Mouse (Mus musculus) kidney, embryonic 14.5 days (tissue): ENCODE results near the gene Rhbdl1. TPM values are rescaled to one million over a fixed set of nuclear protein-coding genes. Genes with fewer than 3 reads are reported as not detected.

Source experiments
- ATAC-seq: fragments of 200-750 bp; cut with Nextera tagmentation; 2 replicates; pipeline ENCODE4 v1.8.0; 2017; ENCODE audit warnings: moderate number of reproducible peaks, mild to moderate bottlenecking, moderate TSS enrichment, moderate library complexity; ENCODE audit not compliant: low FRiP score, low TSS enrichment
- H3K27ac ChIP-seq: fragments of 300-500 bp; sonication (generic); 2 replicates; pipeline ENCODE4 v1.5.1; 2014; ENCODE audit warnings: low read depth, mild to moderate bottlenecking, low read length, moderate library complexity, mixed read lengths
- H3K27me3 ChIP-seq: fragments of 300-500 bp; sonication (generic); 2 replicates; pipeline ENCODE4 v1.6.1; 2014; ENCODE audit warnings: mild to moderate bottlenecking, low read length; ENCODE audit not compliant: control insufficient read depth, insufficient read depth
- H3K36me3 ChIP-seq: fragments of 300-500 bp; sonication (generic); 2 replicates; pipeline ENCODE4 v1.6.1; 2014; ENCODE audit warnings: low read length, mixed read lengths; ENCODE audit not compliant: control insufficient read depth, insufficient read depth
- H3K4me1 ChIP-seq: fragments of 300-500 bp; sonication (generic); 2 replicates; pipeline ENCODE4 v1.6.1; 2014; ENCODE audit warnings: low read length, mixed read lengths; ENCODE audit not compliant: control insufficient read depth, insufficient read depth
- H3K4me2 ChIP-seq: fragments of 300-500 bp; sonication (generic); replicated peaks from 2 replicates; pipeline ENCODE4 v1.6.1; 2014; ENCODE audit warnings: low read depth, mild to moderate bottlenecking, low read length
- H3K4me3 ChIP-seq: fragments of 300-500 bp; sonication (generic); 2 replicates; pipeline ENCODE4 v1.5.1; 2014; ENCODE audit warnings: mild to moderate bottlenecking, low read length
- H3K9ac ChIP-seq: fragments of 300-500 bp; sonication (generic); 2 replicates; pipeline ENCODE4 v1.6.1; 2014; ENCODE audit warnings: low read depth, mild to moderate bottlenecking, low read length, moderate library complexity
- H3K9me3 ChIP-seq: fragments of 300-500 bp; sonication (generic); 2 replicates; pipeline ENCODE4 v1.6.1; 2016; ENCODE audit warnings: low read length; ENCODE audit not compliant: control insufficient read depth
- WGBS: fragments of 180-500 bp; shearing (Covaris S2); extraction: QIAGEN DNeasy Blood & Tissue Kit; methylation state at CpG from one replicate; pipeline ENCODE4 v1.1.7; 2014; 5-methylcytosine and 5-hydroxymethylcytosine counted together
- polyA plus RNA-seq: library from polyadenylated mRNA; unstranded; fragments of >200 nt; fragmentation: Nextera tagmentation; extraction: Ambion mirVana; gene quantifications from 2 replicates; pipeline ENCODE4 v1.2.1, GENCODE M21; 2014

Rhbdl1 gene
- polyA plus RNA-seq, 1 experiment from 2014 or later: 2.0 TPM

DNA sequence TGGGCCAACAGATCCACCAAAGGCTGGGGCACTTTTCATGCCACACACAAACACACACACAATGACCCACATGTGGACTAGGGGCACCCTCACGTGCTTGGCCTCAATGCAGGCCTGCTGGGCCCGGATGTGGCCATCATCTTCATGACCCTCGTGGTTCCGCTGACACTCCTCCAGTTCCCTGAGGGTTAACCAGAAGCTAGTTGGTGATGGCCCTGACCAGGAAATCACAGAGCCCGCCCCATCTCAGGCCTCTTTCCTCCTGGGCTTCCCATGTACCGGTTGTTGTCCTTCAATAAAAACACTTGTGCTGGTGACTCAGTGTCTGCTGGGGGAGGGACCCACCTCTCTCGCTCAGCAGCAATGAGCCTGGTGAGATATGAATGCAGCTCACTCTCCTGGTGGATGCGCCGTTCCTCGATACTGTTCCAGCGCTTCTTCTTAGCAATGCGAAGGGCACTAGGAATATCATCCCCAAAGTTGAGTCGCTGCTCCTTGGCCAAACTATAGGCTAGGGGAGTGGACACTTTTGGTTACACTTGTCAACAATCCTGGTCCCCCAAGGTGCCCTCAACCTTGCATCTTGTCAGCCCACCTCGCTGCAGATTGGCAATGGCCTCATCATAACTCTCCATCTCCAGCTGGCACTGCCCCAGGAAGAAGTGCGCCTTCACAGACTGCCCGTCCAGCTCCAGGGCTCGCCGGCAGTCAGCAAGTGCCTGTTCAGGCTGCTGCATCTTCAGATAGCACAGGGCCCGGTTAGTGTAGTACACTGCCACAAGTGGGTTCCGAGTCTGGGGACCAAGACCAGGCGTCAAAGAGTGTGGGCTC lies 5.4 kb downstream of the Rhbdl1 start:
- Histone ChIP-seq H3K4me3 (peak overlapping the region; percentile 89), H3K9me3 (no peaks in the 10 kb centered on the region), H3K9ac (peak overlapping the region; percentile 93), H3K27me3 (no peaks in the 10 kb centered on the region), H3K36me3 (peaks cover 49% of the 10 kb centered on the region), H3K4me1 (peaks cover 52% of the 10 kb centered on the region), H3K27ac (no peak overlapping the region; the same call in 1 of the 2 replicates), H3K4me2 (peak overlapping the region; percentile 95)
- ATAC-seq: no peak
- WGBS: 57% methylated on average over 21 of the region's 21 CpGs

DNA sequence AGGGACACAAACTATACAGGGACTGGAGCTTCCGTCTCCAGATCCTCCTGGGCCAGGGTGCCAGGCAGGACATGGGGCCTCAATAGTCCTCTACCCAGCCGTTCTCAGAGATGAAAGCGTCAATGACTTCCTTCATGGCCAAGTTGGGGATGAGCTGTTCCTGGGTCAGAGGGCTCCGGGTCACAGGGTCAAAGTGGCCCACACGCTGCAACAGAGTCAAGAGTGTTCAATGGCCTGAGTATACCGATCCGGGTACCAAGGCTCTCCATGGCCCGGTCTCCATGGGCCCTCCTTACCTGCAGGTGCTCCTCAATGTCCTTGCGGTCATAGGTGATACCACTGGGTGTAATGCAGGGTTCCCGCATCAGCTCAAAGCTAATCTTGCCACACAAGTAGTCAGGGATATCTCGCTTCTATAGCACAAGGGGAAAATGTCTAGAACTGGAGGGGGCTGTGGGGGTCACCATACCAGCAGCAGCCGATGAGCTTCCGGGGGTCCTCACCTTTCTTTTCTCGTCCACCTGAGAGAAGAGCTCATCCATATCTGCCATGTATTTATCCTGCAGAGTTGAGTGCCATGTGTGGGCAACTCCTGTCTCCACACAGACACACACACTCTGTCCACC lies 6.2 kb downstream of the Rhbdl1 start:
- H3K9ac ChIP-seq: peak overlapping the region; percentile 93
- no peak overlapping the region for H3K27ac ChIP-seq
- H3K4me1 ChIP-seq: peaks cover 45% of the 10 kb centered on the region
- H3K36me3 ChIP-seq: peaks cover 56% of the 10 kb centered on the region
- no peaks in the 10 kb centered on the region for H3K9me3 ChIP-seq
- peak overlapping the region; percentile 89 for H3K4me3 ChIP-seq
- H3K4me2 ChIP-seq: peak overlapping the region; percentile 95; the same call in 1 of the 2 replicates
- H3K27me3 ChIP-seq: no peaks in the 10 kb centered on the region
- no peak for ATAC-seq
- 85% methylated on average over 14 of the region's 14 CpGs for WGBS

GRCm38 (mm10) chr17:25830200-25830753 lies 6.8 kb downstream of the Rhbdl1 start:
- Histone ChIP-seq H3K9ac (no peak overlapping the region; the same call in 1 of the 2 replicates), H3K9me3 (no peaks in the 10 kb centered on the region), H3K36me3 (peaks cover 55% of the 10 kb centered on the region), H3K27me3 (no peaks in the 10 kb centered on the region), H3K4me2 (peak overlapping the region; percentile 77), H3K27ac (0 out of 2 replicates have a peak overlapping the region, but pooled peaks have one; percentile 92), H3K4me1 (peaks cover 42% of the 10 kb centered on the region), H3K4me3 (peak overlapping the region; percentile 68)
- 83% methylated on average over 4 of the region's 4 CpGs for WGBS
- ATAC-seq: no peak

DNA sequence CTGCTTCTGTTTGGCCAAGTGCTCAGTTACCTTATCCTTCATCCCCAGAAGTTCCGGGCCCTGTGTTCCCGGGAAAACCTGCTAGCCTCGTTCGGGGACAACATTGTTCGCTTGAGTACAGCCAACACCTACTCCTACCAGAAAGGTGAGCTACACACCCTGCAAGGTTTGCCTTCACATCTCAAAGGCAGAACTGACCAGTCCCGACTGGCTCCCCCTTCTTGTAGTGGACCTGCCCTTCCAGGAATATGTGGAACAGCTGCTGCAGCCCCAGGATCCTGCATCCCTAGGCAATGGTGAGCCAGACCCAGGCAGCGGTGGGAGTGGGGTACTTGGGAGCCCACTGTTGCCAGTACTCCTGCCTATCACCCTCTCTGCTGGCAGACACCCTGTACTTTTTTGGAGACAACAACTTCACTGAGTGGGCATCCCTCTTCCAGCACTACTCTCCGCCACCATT lies 7.5 kb downstream of the Rhbdl1 start:
- H3K9me3 ChIP-seq: no peaks in the 10 kb centered on the region
- H3K36me3 ChIP-seq: peaks cover 49% of the 10 kb centered on the region
- H3K9ac ChIP-seq: peak overlapping the region; percentile 77
- peaks cover 42% of the 10 kb centered on the region for H3K4me1 ChIP-seq
- peak overlapping the region; percentile 68 for H3K4me3 ChIP-seq
- H3K27ac ChIP-seq: peak overlapping the region; percentile 92
- H3K27me3 ChIP-seq: no peaks in the 10 kb centered on the region
- peak overlapping the region; percentile 77 for H3K4me2 ChIP-seq
- 35% methylated on average over 8 of the region's 8 CpGs for WGBS
- no peak for ATAC-seq

DNA sequence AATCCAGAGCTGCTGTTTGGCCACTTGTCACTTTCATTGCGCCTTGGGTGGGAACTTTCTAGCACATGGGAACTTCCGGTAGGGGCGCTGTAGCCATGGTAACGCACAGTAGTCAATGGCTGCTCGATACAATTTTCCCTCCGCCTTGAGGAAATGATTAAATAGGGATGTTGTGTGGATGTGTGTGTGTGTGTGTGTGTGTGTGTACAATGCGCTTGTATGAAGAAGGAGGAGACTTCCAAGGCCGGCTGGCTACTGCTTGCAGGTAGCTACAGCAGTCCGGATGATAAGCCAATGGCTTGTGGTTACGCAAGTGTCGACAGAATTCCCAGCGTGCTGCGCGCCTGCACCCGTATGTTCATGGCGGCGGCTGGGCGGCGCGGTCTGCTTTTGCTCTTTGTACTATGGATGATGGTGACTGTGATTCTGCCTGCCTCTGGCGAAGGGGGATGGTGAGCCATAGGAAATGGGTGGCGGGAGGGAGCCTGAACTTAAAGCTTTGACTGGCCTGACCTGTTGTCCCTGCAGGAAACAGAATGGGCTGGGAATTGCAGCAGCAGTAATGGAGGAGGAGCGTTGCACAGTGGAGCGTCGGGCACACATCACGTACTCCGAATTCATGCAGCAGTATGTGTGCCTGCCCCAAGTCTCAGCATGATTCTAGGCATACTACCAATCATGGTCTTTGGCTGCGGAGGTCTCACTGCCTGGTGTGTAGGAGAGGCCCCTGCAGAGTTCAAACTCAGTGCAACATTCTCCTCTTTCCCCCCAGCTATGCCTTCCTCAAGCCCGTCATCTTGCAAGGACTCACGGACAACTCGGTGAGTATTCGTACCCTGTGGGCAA lies 8.2 kb downstream of the Rhbdl1 start, which contains the start of gene Jmjd8:
Gene Jmjd8, plus strand, starts transcription at position 156 of the 846 bp plus-strand sequence.
- peak within 1 kb of the TSS; percentile 68 for H3K4me3 ChIP-seq
- no peaks in the 10 kb centered on the region for H3K9me3 ChIP-seq
- H3K9ac ChIP-seq: peak within 1 kb of the TSS; percentile 77
- under 1% methylated on average over 32 of the region's 32 CpGs for WGBS
- no peaks in the 10 kb centered on the region for H3K27me3 ChIP-seq
- H3K4me1 ChIP-seq: peaks cover 42% of the 10 kb centered on the region
- H3K36me3 ChIP-seq: peaks cover 49% of the 10 kb centered on the region
- H3K27ac ChIP-seq: peak within 1 kb of the TSS; percentile 92
- peak within 1 kb of the TSS; percentile 77 for H3K4me2 ChIP-seq
- ATAC-seq: peak; percentile 21

GRCm38 (mm10) chr17:25828223-25828594 lies 8.9 kb downstream of the Rhbdl1 start:
- Histone ChIP-seq H3K4me3 (peak overlapping the region; percentile 68), H3K36me3 (peaks cover 49% of the 10 kb centered on the region), H3K27me3 (no peaks in the 10 kb centered on the region), H3K9me3 (no peaks in the 10 kb centered on the region), H3K4me2 (peak overlapping the region; percentile 77), H3K4me1 (peaks cover 42% of the 10 kb centered on the region), H3K27ac (peak overlapping the region; percentile 92), H3K9ac (peak overlapping the region; percentile 77)
- ATAC-seq: no peak
- 84% methylated on average over 8 of the region's 8 CpGs for WGBS

- WGBS: 94% methylated on average over 22 of the region's 22 CpGs
- H3K4me2 ChIP-seq: peak overlapping the region; percentile 77
- no peak overlapping the region for H3K27ac ChIP-seq
- no peaks in the 10 kb centered on the region for H3K27me3 ChIP-seq
- H3K36me3 ChIP-seq: peaks cover 49% of the 10 kb centered on the region
- no peak for ATAC-seq
- H3K4me3 ChIP-seq: no peak overlapping the region
- peak overlapping the region; percentile 77; the same call in 1 of the 2 replicates for H3K9ac ChIP-seq
- peaks cover 42% of the 10 kb centered on the region for H3K4me1 ChIP-seq
- H3K9me3 ChIP-seq: no peaks in the 10 kb centered on the region
Measured at GRCm38 (mm10) chr17:25827546-25828222, 9.4 kb downstream of the Rhbdl1 start.

- 94% methylated on average over 13 of the region's 13 CpGs for WGBS
- no peaks in the 10 kb centered on the region for H3K9me3 ChIP-seq
- H3K36me3 ChIP-seq: peaks cover 49% of the 10 kb centered on the region
- no peak overlapping the region for H3K9ac ChIP-seq
- no peak overlapping the region for H3K4me2 ChIP-seq
- no peak overlapping the region for H3K27ac ChIP-seq
- no peak for ATAC-seq
- peaks cover 42% of the 10 kb centered on the region for H3K4me1 ChIP-seq
- no peaks in the 10 kb centered on the region for H3K27me3 ChIP-seq
- H3K4me3 ChIP-seq: no peak overlapping the region
Measured at GRCm38 (mm10) chr17:25827011-25827410, 10.1 kb downstream of the Rhbdl1 start.
